Mouse (Mus musculus): ENCODE measurements at regions not wholly inside any gene's neighbourhood (a gene's known extent, or its start where the extent isn't known, plus 50 kb on each side); places are given as distances from the start of the nearest gene placed in this dataset.
"Not testable (repeated sequence)": the region's sequence is repeated elsewhere in the genome, so short reads cannot be mapped to it uniquely, and the experiment has no call there.

DNA sequence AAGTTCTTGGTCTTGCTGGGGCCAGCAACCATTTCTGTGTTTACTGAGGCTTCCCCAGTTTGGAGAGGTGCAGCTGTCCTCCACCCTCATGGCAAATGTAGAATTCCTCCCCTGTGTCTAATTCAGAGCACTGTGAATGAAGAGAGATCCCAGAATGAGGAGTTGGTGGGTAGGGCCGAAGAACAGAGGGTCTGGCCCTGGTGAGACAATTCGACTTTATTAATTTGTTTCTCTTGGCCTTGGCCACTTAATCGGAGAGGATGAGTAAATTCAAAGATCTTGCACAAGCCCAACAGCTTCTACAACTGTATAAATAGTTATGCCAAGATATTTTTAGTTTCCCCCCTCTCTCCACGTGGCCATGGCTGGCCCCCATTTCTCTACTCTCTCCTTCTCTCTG lies 381.9 kb upstream of the Klhl29 start:
- Histone ChIP-seq H3K4me1 (0 out of 2 replicates have a peak, but pooled peaks cover 7% of the 10 kb centered on the region), H3K4me3 (no peak overlapping the region), H3K27ac (no peak overlapping the region), H3K36me3 (no peaks in the 10 kb centered on the region), H3K27me3 (0 out of 2 replicates have a peak, but pooled peaks cover 5% of the 10 kb centered on the region), H3K9ac (no peak overlapping the region), H3K9me3 (no peaks in the 10 kb centered on the region), H3K4me2 (no peak overlapping the region)
- no peak for ATAC-seq (ENCODE audit: insufficient number of reproducible peaks, insufficient read depth, low FRiP score, low TSS enrichment, low read depth)
- WGBS: 80% methylated on average over 4 of the region's 4 CpGs

- Histone ChIP-seq H3K4me1 (no peaks in the 10 kb centered on the region), H3K9ac (no peak overlapping the region), H3K9me3 (no peaks in the 10 kb centered on the region), H3K27me3 (0 out of 2 replicates have a peak, but pooled peaks cover 5% of the 10 kb centered on the region), H3K4me2 (no peak overlapping the region), H3K27ac (no peak overlapping the region), H3K36me3 (no peaks in the 10 kb centered on the region), H3K4me3 (no peak overlapping the region)
- 36% methylated on average over 1 of the region's 1 CpGs for WGBS
- no peak for ATAC-seq (ENCODE audit: insufficient number of reproducible peaks, insufficient read depth, low FRiP score, low TSS enrichment, low read depth)
Observed at GRCm38 (mm10) chr12:5753831-5754230, 378.3 kb upstream of the Klhl29 start.

DNA sequence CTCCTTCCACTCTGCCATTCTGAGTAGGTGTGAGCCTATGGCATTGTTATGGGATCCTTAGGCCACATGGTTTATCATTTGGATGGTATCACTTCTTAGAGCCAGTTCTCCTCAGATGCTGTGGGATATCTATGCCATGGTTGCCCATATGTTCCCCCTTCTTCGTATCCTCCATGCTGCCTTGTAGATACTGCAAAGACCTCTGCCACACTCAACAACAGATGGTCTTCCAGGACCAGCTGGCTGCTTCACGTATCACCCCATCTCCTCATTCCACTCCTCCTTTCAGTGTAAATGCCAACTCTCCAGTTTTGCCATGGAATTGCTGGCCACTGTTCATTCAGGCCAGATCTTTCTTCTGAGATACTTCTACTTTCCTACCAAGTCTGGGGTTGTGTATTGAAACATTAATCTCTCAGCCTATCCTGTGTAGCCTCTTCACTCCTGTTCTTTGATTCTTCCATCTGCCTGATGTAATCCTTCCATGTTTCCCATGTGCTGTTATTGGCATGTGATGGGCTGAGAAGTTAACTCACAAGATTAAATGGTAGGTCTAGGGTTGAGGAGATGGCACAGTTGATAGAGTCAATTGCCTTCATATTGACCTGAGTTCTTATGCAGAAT lies 368.7 kb upstream of the Klhl29 start:
- no peak for ATAC-seq (ENCODE audit: insufficient number of reproducible peaks, insufficient read depth, low FRiP score, low TSS enrichment, low read depth)
- WGBS: 89% methylated on average over 2 of the region's 2 CpGs
- Histone ChIP-seq H3K4me2 (no peak overlapping the region), H3K9me3 (peaks cover 6% of the 10 kb centered on the region; the same call in 1 of the 2 replicates), H3K9ac (no peak overlapping the region), H3K27ac (no peak overlapping the region), H3K27me3 (no peaks in the 10 kb centered on the region), H3K4me3 (no peak overlapping the region), H3K36me3 (no peaks in the 10 kb centered on the region), H3K4me1 (no peaks in the 10 kb centered on the region)

- Histone ChIP-seq H3K36me3 (no peaks in the 10 kb centered on the region), H3K27me3 (no peaks in the 10 kb centered on the region), H3K4me2 (no peak overlapping the region), H3K4me1 (no peaks in the 10 kb centered on the region), H3K4me3 (no peak overlapping the region), H3K9me3 (no peaks in the 10 kb centered on the region), H3K27ac (no peak overlapping the region), H3K9ac (no peak overlapping the region)
- WGBS: 64% methylated on average over 1 of the region's 1 CpGs
- ATAC-seq (ENCODE audit: insufficient number of reproducible peaks, insufficient read depth, low FRiP score, low TSS enrichment, low read depth): no peak
Observed at GRCm38 (mm10) chr12:5736066-5736465, 360.6 kb upstream of the Klhl29 start.

DNA sequence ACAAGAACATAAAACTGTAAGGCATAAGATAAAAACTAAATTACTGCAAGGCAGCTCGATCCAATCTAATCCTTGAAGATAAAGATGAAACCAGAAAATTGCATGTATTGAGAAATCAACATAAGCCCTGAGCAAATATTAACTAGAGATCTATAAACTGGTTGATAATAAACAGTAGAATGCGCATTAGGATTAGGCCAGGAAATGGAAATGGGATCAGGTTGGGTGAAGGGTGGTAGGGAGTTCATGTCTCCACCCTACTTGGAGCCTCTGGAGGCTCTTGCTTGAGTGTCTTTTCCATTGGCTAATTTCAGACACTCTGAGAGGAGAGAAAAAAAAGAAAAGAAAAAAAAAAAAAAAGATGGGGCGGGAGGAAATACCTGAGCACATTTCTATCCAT lies 359.4 kb upstream of the Klhl29 start:
- no peaks in the 10 kb centered on the region for H3K36me3 ChIP-seq
- no peaks in the 10 kb centered on the region for H3K4me1 ChIP-seq
- 84% methylated on average over 3 of the region's 3 CpGs for WGBS
- H3K9ac ChIP-seq: no peak overlapping the region
- H3K27ac ChIP-seq: no peak overlapping the region
- H3K4me3 ChIP-seq: no peak overlapping the region
- no peak overlapping the region for H3K4me2 ChIP-seq
- no peaks in the 10 kb centered on the region for H3K9me3 ChIP-seq
- no peaks in the 10 kb centered on the region for H3K27me3 ChIP-seq
- no peak for ATAC-seq (ENCODE audit: insufficient number of reproducible peaks, insufficient read depth, low FRiP score, low TSS enrichment, low read depth)

GRCm38 (mm10) chr12:5723113-5723512 lies 347.6 kb upstream of the Klhl29 start:
- no peaks in the 10 kb centered on the region for H3K27me3 ChIP-seq
- H3K9ac ChIP-seq: no peak overlapping the region
- no peaks in the 10 kb centered on the region for H3K4me1 ChIP-seq
- no peak overlapping the region for H3K27ac ChIP-seq
- no peak for ATAC-seq (ENCODE audit: insufficient number of reproducible peaks, insufficient read depth, low FRiP score, low TSS enrichment, low read depth)
- no peaks in the 10 kb centered on the region for H3K36me3 ChIP-seq
- no peak overlapping the region for H3K4me2 ChIP-seq
- 71% methylated on average over 1 of the region's 1 CpGs for WGBS
- H3K9me3 ChIP-seq: no peaks in the 10 kb centered on the region
- H3K4me3 ChIP-seq: no peak overlapping the region

DNA sequence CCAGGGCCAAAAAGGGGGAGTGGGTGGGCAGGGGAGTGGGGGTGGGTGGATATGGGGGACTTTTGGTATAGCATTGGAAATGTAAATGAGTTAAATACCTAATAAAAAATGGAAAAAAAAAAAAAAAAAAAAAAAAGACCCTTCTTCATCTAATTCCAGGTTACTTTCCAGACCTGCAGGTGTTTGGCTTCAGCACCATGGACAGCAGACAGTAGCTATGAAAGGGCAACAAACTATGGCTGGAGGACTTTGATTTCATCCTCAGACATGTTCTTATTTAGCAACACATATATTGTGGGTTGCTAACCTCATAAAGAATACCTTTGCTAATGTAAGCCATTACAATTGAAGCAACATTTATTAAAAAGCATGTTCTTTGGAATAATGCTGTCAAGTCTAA lies 342.0 kb upstream of the Klhl29 start:
- not testable (repeated sequence) for H3K9me3 ChIP-seq; H3K4me1 ChIP-seq; ATAC-seq (ENCODE audit: insufficient number of reproducible peaks, insufficient read depth, low FRiP score, low TSS enrichment, low read depth); H3K9ac ChIP-seq; H3K27ac ChIP-seq; H3K36me3 ChIP-seq; H3K27me3 ChIP-seq; H3K4me3 ChIP-seq; H3K4me2 ChIP-seq

GRCm38 (mm10) chr12:5698778-5699454 lies 323.4 kb upstream of the Klhl29 start:
- 75% methylated on average over 8 of the region's 8 CpGs for WGBS

GRCm38 (mm10) chr12:5682182-5682581 lies 306.7 kb upstream of the Klhl29 start:
- Histone ChIP-seq H3K27ac (no peak overlapping the region), H3K4me2 (no peak overlapping the region), H3K4me3 (no peak overlapping the region), H3K27me3 (no peaks in the 10 kb centered on the region), H3K9me3 (no peaks in the 10 kb centered on the region), H3K9ac (no peak overlapping the region), H3K4me1 (no peaks in the 10 kb centered on the region), H3K36me3 (no peaks in the 10 kb centered on the region)
- ATAC-seq (ENCODE audit: insufficient number of reproducible peaks, insufficient read depth, low FRiP score, low TSS enrichment, low read depth): no peak
- WGBS: 66% methylated on average over 5 of the region's 5 CpGs

More at GRCm38 (mm10) chr12:5698778-5699454, 323.4 kb upstream of the Klhl29 start:
- H3K4me2 ChIP-seq: no peak overlapping the region
- H3K4me1 ChIP-seq: no peaks in the 10 kb centered on the region
- H3K36me3 ChIP-seq: no peaks in the 10 kb centered on the region
- no peak overlapping the region for H3K4me3 ChIP-seq
- H3K27ac ChIP-seq: no peak overlapping the region
- ATAC-seq (ENCODE audit: insufficient number of reproducible peaks, insufficient read depth, low FRiP score, low TSS enrichment, low read depth): no peak
- H3K27me3 ChIP-seq: no peaks in the 10 kb centered on the region
- no peak overlapping the region for H3K9ac ChIP-seq
- no peaks in the 10 kb centered on the region for H3K9me3 ChIP-seq

GRCm38 (mm10) chr12:5678126-5678525 lies 302.6 kb upstream of the Klhl29 start:
- WGBS: 82% methylated on average over 8 of the region's 8 CpGs
- H3K4me1 ChIP-seq; H3K27me3 ChIP-seq; H3K9me3 ChIP-seq; H3K4me3 ChIP-seq; H3K27ac ChIP-seq; H3K9ac ChIP-seq; ATAC-seq (ENCODE audit: insufficient number of reproducible peaks, insufficient read depth, low FRiP score, low TSS enrichment, low read depth); H3K4me2 ChIP-seq; H3K36me3 ChIP-seq: not testable (repeated sequence)

- Histone ChIP-seq H3K36me3 (no peaks in the 10 kb centered on the region), H3K9me3 (no peaks in the 10 kb centered on the region), H3K4me3 (no peak overlapping the region), H3K27me3 (no peaks in the 10 kb centered on the region), H3K27ac (no peak overlapping the region), H3K4me1 (no peaks in the 10 kb centered on the region), H3K4me2 (no peak overlapping the region), H3K9ac (no peak overlapping the region)
- WGBS: 56% methylated on average over 3 of the region's 3 CpGs
- no peak for ATAC-seq (ENCODE audit: insufficient number of reproducible peaks, insufficient read depth, low FRiP score, low TSS enrichment, low read depth)
Observed at GRCm38 (mm10) chr12:5668486-5668885, 293.0 kb upstream of the Klhl29 start.

GRCm38 (mm10) chr12:5637571-5638275 lies 262.2 kb upstream of the Klhl29 start:
- WGBS: 71% methylated on average over 9 of the region's 9 CpGs
- no peak for ATAC-seq (ENCODE audit: insufficient number of reproducible peaks, insufficient read depth, low FRiP score, low TSS enrichment, low read depth)

More at GRCm38 (mm10) chr12:5637571-5638275, 262.2 kb upstream of the Klhl29 start:
- peaks cover 16% of the 10 kb centered on the region for H3K4me1 ChIP-seq
- no peaks in the 10 kb centered on the region for H3K27me3 ChIP-seq
- H3K4me3 ChIP-seq: no peak overlapping the region
- no peak overlapping the region for H3K27ac ChIP-seq
- no peaks in the 10 kb centered on the region for H3K9me3 ChIP-seq
- H3K4me2 ChIP-seq: no peak overlapping the region
- H3K36me3 ChIP-seq: no peaks in the 10 kb centered on the region
- H3K9ac ChIP-seq: no peak overlapping the region
